Mouse (Mus musculus) forebrain, embryonic 12.5 days (tissue): ENCODE data around the gene Ptx4. TPM values are rescaled to one million over a fixed set of nuclear protein-coding genes. Genes with fewer than 3 reads are reported as not detected.

Source experiments
- ATAC-seq: fragments of 200-750 bp; cut with Nextera tagmentation; 2 replicates; pipeline ENCODE4 v1.8.0; 2017; ENCODE audit warnings: moderate TSS enrichment; ENCODE audit not compliant: low FRiP score
- H3K27ac ChIP-seq: fragments of 300-500 bp; sonication (generic); 2 replicates; pipeline ENCODE4 v1.5.1; 2016; ENCODE audit warnings: mild to moderate bottlenecking
- H3K27me3 ChIP-seq: fragments of 300-500 bp; sonication (generic); 2 replicates; pipeline ENCODE4 v1.6.1; 2016; ENCODE audit warnings: mild to moderate bottlenecking
- H3K36me3 ChIP-seq: fragments of 300-500 bp; sonication (generic); replicated peaks from 2 replicates; pipeline ENCODE4 v1.6.1; 2016; ENCODE audit warnings: mild to moderate bottlenecking
- H3K4me1 ChIP-seq: fragments of 300-500 bp; sonication (generic); 2 replicates; pipeline ENCODE4 v1.6.1; 2016
- H3K4me2 ChIP-seq: fragments of 300-500 bp; sonication (generic); 2 replicates; pipeline ENCODE4 v1.6.1; 2016; ENCODE audit warnings: mild to moderate bottlenecking, moderate library complexity
- H3K4me3 ChIP-seq: fragments of 300-500 bp; sonication (generic); replicated peaks from 2 replicates; pipeline ENCODE4 v1.5.1; 2016; ENCODE audit warnings: mild to moderate bottlenecking
- H3K9ac ChIP-seq: fragments of 300-500 bp; sonication (generic); 2 replicates; pipeline ENCODE4 v1.6.1; 2016; ENCODE audit warnings: mild to moderate bottlenecking
- H3K9me3 ChIP-seq: fragments of 300-500 bp; sonication (generic); 2 replicates; pipeline ENCODE4 v1.6.1; 2016
- WGBS: fragments of 180-500 bp; shearing (Covaris S2); methylation state at CpG from one replicate; pipeline ENCODE4 v1.1.7; 2016; 5-methylcytosine and 5-hydroxymethylcytosine counted together
- polyA plus RNA-seq: library from polyadenylated mRNA; unstranded; fragments of >200 nt; fragmentation: Nextera tagmentation; extraction: Ambion mirVana; gene quantifications from 2 replicates; pipeline ENCODE4 v1.2.1, GENCODE M21; 2016

Gene Ptx4
- polyA plus RNA-seq, 1 experiment from 2014 or later: 0.18 TPM

DNA sequence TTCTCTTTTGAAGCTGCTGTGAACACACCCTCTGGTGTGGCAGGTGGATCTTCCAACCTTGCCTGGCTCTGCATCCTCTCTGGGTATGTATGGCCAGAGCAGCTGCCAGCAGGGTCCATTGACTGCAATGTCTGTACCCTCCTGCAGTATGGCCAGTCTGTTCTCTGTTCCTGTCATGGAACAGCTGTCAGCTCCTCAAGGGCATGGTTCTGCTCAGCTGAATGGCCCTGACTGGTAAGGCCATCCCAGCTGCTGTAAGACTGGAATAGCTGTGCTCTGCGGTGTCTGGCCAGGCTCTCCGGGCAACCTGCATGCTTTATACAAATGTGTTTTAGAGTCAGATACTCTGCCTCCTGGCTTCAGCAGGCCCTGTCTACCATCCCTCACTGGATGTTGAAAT, 49.1 kb downstream of the Ptx4 start:
- 96% methylated on average over 2 of the region's 2 CpGs for WGBS
- ATAC-seq: no peak
- H3K36me3 ChIP-seq: no peaks in the 10 kb centered on the region
- no peak overlapping the region for H3K4me2 ChIP-seq
- H3K27ac ChIP-seq: no peak overlapping the region
- H3K27me3 ChIP-seq: no peaks in the 10 kb centered on the region
- H3K9ac ChIP-seq: no peak overlapping the region
- no peaks in the 10 kb centered on the region for H3K4me1 ChIP-seq
- H3K9me3 ChIP-seq: no peaks in the 10 kb centered on the region
- no peak overlapping the region for H3K4me3 ChIP-seq

GRCm38 (mm10) chr17:25172558-25172957, 52.0 kb downstream of the Ptx4 start:
- WGBS: 81% methylated on average over 3 of the region's 3 CpGs
- no peak for ATAC-seq
- H3K36me3 ChIP-seq: no peaks in the 10 kb centered on the region

More at GRCm38 (mm10) chr17:25172558-25172957, 52.0 kb downstream of the Ptx4 start:
- Histone ChIP-seq H3K9me3 (no peaks in the 10 kb centered on the region), H3K27ac (no peak overlapping the region), H3K4me3 (no peak overlapping the region), H3K27me3 (0 out of 2 replicates have a peak, but pooled peaks cover 7% of the 10 kb centered on the region), H3K4me2 (no peak overlapping the region), H3K9ac (no peak overlapping the region), H3K4me1 (no peaks in the 10 kb centered on the region)

Other genes starting within 250 kb of the Ptx4 start
- 62.9 and 64.4 TPM in 2 replicates for gene Nubp2, start 234.4 kb upstream of the Ptx4 start, polyA plus RNA-seq
- gene Spsb3, start 234.1 kb upstream of the Ptx4 start, polyA plus RNA-seq: 47.3 and 50.7 TPM in 2 replicates
- 42.7 and 44.6 TPM in 2 replicates for gene Eme2, start 225.7 kb upstream of the Ptx4 start, polyA plus RNA-seq
- gene Mrps34, start 225.6 kb upstream of the Ptx4 start, polyA plus RNA-seq: 86.0 and 91.1 TPM in 2 replicates
- gene Nme3, start 224.3 kb upstream of the Ptx4 start, polyA plus RNA-seq: 54.9 and 63.0 TPM in 2 replicates
- 76.5 and 78.2 TPM in 2 replicates for gene Mapk8ip3, start 183.8 kb upstream of the Ptx4 start, polyA plus RNA-seq
- 304 and 312 TPM in 2 replicates for gene Jpt2, start 160.1 kb upstream of the Ptx4 start, polyA plus RNA-seq
- 12.8 and 14.6 TPM in 2 replicates for gene Cramp1l, start 105.0 kb upstream of the Ptx4 start, polyA plus RNA-seq
- gene Ift140, start 104.7 kb upstream of the Ptx4 start, polyA plus RNA-seq: 28.1 and 31.8 TPM in 2 replicates
- 8.2 and 9.1 TPM in 2 replicates for gene Tmem204, start 37.2 kb upstream of the Ptx4 start, polyA plus RNA-seq
- gene Telo2, start 4.8 kb upstream of the Ptx4 start, polyA plus RNA-seq: 42.4 and 47.5 TPM in 2 replicates
- gene Clcn7, start 12.6 kb downstream of the Ptx4 start, polyA plus RNA-seq: 23.9 and 26.1 TPM in 2 replicates
- not detected in 2 replicates for gene Ccdc154, start 41.7 kb downstream of the Ptx4 start, polyA plus RNA-seq
- not detected in 2 replicates for gene Gm38655, start 54.7 kb downstream of the Ptx4 start, polyA plus RNA-seq
- 36.2 and 37.3 TPM in 2 replicates for gene BC003965, start 63.8 kb downstream of the Ptx4 start, polyA plus RNA-seq
- gene Unkl, start 67.6 kb downstream of the Ptx4 start, polyA plus RNA-seq: 10.0 and 11.3 TPM in 2 replicates
- gene Gnptg, start 119.4 kb downstream of the Ptx4 start, polyA plus RNA-seq: 60.1 and 64.4 TPM in 2 replicates
- gene Tsr3, start 119.4 kb downstream of the Ptx4 start, polyA plus RNA-seq: 61.0 and 64.2 TPM in 2 replicates
- 2.9 and 3.8 TPM in 2 replicates for gene Baiap3, start 135.6 kb downstream of the Ptx4 start, polyA plus RNA-seq
- 849 and 866 TPM in 2 replicates for gene Ube2i, start 153.9 kb downstream of the Ptx4 start, polyA plus RNA-seq
- not detected in 2 replicates for gene Prss34, start 177.6 kb downstream of the Ptx4 start, polyA plus RNA-seq
- not detected in 2 replicates for gene Prss28, start 187.9 kb downstream of the Ptx4 start, polyA plus RNA-seq
- gene Prss29, start 197.9 kb downstream of the Ptx4 start, polyA plus RNA-seq: not detected in 2 replicates
- not detected in 2 replicates for gene Tpsab1, start 224.8 kb downstream of the Ptx4 start, polyA plus RNA-seq
- gene Tpsb2, start 245.5 kb downstream of the Ptx4 start, polyA plus RNA-seq: not detected in 2 replicates
- 0.29 and 0.45 TPM in 2 replicates for gene Tpsg1, start 248.5 kb downstream of the Ptx4 start, polyA plus RNA-seq